Mouse (Mus musculus): Measurements from ENCODE around the gene Gm20388. TPM values are rescaled to one million over a fixed set of nuclear protein-coding genes. Genes with fewer than 3 reads are reported as not detected.

Gene Gm20388
- polyA plus RNA-seq, 2 experiments: 8.5 TPM; not detected in 1

DNA sequence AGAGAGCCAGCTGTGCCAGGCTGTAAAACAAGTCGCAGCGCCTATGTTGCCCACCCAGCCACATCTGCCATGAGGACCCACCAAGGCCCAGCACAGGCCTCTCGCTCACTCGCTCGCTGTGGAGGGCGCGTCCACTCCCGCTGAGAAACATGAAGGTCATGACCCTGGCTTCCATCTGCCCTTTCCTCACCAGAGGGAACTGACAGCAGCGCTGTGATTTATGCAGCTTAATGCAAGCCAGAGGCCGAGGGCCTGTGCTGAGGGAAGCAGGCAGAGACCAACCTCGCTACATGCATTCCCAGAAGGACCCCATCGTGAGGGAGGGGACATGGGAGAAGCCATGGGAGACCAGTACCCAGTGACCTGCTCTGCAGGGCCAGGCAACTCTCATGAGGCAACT lies 1029.6 kb downstream of the Gm20388 start:
- DNase-seq (ENCODE audit: low read depth in 3 of 3, low spot score in 3 of 3) (no peak), ATAC-seq (ENCODE audit: insufficient read depth) (no peak)
- no peak overlapping the region for H3K9ac ChIP-seq (replicated peaks)
- no peak overlapping the region for H3K4me2 ChIP-seq (ENCODE audit: low read depth)
- no peak overlapping the region for H3K27ac ChIP-seq
- H3K36me3 ChIP-seq (replicated peaks; ENCODE audit: control insufficient read depth, insufficient read depth, low read depth): no peaks in the 10 kb centered on the region
- H3K4me1 ChIP-seq (replicated peaks; ENCODE audit: control insufficient read depth in 2 of 2, insufficient read depth in 2 of 2, low read length in 1 of 2): no peaks in the 10 kb centered on the region; a peak in 2 of 4 replicates
- no peaks in the 10 kb centered on the region for H3K9me3 ChIP-seq (ENCODE audit: control insufficient read depth, low read length)
- no peaks in the 10 kb centered on the region for H3K27me3 ChIP-seq (ENCODE audit: control insufficient read depth, insufficient read depth, low read length)
- 39% methylated on average over 12 of the region's 12 CpGs for WGBS (ENCODE audit: insufficient replicate concordance)
- TF ChIP-seq EP300 (IDR thresholded peaks at IDR 0.05; ENCODE audit: low read depth) (no peak), CTCF (IDR thresholded peaks at IDR 0.05; ENCODE audit: low read depth) (no peak)
- no peak overlapping the region for H3K4me3 ChIP-seq (ENCODE audit: insufficient read depth in 1 of 2, low read depth in 2 of 2, low read length in 2 of 2)

DNA sequence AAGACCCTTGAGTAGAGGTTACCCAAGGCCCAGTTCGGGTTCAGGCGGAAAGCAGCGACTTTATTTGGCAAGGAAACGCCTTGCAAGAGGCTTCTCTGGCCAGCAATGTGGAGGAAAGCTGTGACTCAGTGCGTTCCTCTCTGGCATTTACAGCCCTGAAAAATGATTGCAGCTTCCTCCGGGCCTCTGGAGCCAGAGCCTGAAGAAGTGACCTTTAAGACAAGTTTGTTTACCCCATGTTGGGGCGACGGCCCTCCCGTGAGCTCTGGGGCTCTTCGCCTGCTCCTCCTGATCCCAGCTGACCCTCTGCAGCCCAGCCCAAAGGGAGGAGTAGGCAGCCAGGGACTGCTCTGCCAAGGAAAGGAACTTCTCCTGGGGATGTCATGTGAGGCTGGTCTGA lies 1036.6 kb downstream of the Gm20388 start:
- DNase-seq (ENCODE audit: low read depth in 3 of 3, low spot score in 3 of 3): no peak
- H3K27ac ChIP-seq: no peak overlapping the region

DNA sequence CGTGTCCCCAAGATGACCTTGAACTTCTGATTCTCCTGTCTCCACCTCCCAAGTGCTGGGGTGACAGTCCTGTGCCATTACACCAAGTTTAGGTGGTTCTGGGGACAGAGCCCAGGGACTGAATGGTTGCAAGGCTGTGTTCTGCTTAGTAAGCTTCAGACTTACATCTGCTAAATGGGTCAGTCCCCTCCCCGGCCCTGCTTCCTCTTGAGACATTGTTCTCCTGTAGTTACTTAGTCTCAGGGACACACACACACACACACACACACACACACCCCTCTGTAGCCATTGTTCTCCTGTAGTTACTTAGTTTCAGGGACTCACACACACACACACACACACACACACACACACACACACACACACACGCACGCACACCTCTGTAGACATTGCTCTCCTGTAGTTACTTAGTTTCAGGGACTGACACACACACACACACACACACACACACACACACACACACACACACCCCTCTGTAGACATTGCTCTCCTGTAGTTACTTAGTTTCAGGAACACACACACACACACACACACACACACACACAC lies 1037.5 kb downstream of the Gm20388 start:
- Histone ChIP-seq H3K4me3 (ENCODE audit: insufficient read depth in 1 of 2, low read depth in 2 of 2, low read length in 2 of 2) (no peak overlapping the region), H3K36me3 (replicated peaks; ENCODE audit: control insufficient read depth, insufficient read depth, low read depth) (no peaks in the 10 kb centered on the region), H3K9me3 (ENCODE audit: control insufficient read depth, low read length) (no peaks in the 10 kb centered on the region), H3K27me3 (ENCODE audit: control insufficient read depth, insufficient read depth, low read length) (no peaks in the 10 kb centered on the region), H3K4me2 (ENCODE audit: low read depth) (no peak overlapping the region), H3K27ac (no peak overlapping the region), H3K9ac (replicated peaks) (no peak overlapping the region), H3K4me1 (replicated peaks; ENCODE audit: control insufficient read depth in 2 of 2, insufficient read depth in 2 of 2, low read length in 1 of 2) (peaks cover 0 to 5% of the 10 kb centered on the region in 2 experiments; a peak in 1 of 4 replicates)
- DNase-seq (ENCODE audit: low read depth in 3 of 3, low spot score in 3 of 3) (no peak), ATAC-seq (ENCODE audit: insufficient read depth) (no peak)
- TF ChIP-seq CTCF (IDR thresholded peaks at IDR 0.05; ENCODE audit: low read depth): no peak
- TF ChIP-seq EP300 (IDR thresholded peaks at IDR 0.05; ENCODE audit: low read depth): no peak
- WGBS (ENCODE audit: insufficient replicate concordance): 49% methylated on average over 4 of the region's 4 CpGs

More for the DNA sequence above, 1036.6 kb downstream of the Gm20388 start:
- 29% methylated on average over 10 of the region's 10 CpGs for WGBS (ENCODE audit: insufficient replicate concordance)
- peaks cover 0 to 5% of the 10 kb centered on the region in 2 experiments; a peak in 1 of 4 replicates for H3K4me1 ChIP-seq (replicated peaks; ENCODE audit: control insufficient read depth in 2 of 2, insufficient read depth in 2 of 2, low read length in 1 of 2)
- no peak overlapping the region for H3K4me2 ChIP-seq (ENCODE audit: low read depth)
- no peak for TF ChIP-seq CTCF (IDR thresholded peaks at IDR 0.05; ENCODE audit: low read depth)
- no peak for TF ChIP-seq EP300 (IDR thresholded peaks at IDR 0.05; ENCODE audit: low read depth)
- H3K9me3 ChIP-seq (ENCODE audit: control insufficient read depth, low read length): no peaks in the 10 kb centered on the region
- no peak overlapping the region for H3K9ac ChIP-seq (replicated peaks)
- no peak overlapping the region for H3K4me3 ChIP-seq (ENCODE audit: insufficient read depth in 1 of 2, low read depth in 2 of 2, low read length in 2 of 2)
- no peaks in the 10 kb centered on the region for H3K36me3 ChIP-seq (replicated peaks; ENCODE audit: control insufficient read depth, insufficient read depth, low read depth)
- H3K27me3 ChIP-seq (ENCODE audit: control insufficient read depth, insufficient read depth, low read length): no peaks in the 10 kb centered on the region
- ATAC-seq (ENCODE audit: insufficient read depth): no peak

DNA sequence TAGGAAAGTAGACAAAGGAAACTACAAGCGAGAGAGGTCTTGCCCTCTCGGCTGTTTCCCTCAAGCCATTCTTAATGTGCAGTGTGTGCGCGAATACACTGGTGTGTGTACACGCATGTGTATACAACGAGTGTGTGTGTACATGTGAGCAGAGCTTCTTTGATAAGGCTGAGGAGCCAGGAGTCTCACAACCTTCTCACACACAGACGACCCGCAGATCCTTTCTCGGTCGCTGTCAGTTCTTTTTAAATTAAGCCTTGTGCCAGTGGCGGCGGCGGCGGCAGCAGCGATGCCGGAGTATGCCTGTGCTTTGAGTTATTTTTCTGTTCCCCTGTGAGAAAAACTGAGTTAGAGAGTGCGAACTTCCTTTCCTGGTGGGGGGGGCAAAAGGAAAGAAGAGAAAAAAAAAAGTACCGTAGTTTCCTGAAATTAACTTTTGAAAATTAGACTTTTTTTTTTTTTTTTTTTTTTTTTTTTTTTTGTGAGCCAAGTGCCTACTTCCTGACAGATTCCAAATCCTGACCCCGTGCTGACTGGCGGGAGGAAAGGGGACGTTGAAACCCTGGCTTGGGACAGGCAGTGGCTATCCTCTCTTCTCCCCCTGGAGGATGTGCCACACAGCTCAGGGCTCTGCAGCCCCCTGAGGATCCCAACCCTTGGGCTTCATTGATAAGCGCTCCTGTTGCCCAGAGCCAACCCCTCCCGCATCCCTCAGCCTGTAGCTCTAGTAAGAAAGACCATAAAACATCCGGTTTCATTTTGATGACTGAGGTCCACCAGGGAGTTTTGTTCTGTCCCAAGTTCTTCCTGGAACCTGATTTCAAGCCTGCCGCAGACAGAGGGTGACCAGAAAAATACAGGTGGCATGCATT lies 1038.2 kb downstream of the Gm20388 start:
- peaks cover 0 to 5% of the 10 kb centered on the region in 2 experiments; a peak in 1 of 4 replicates for H3K4me1 ChIP-seq (replicated peaks; ENCODE audit: control insufficient read depth in 2 of 2, insufficient read depth in 2 of 2, low read length in 1 of 2)
- DNase-seq (ENCODE audit: low read depth in 3 of 3, low spot score in 3 of 3) (no peak), ATAC-seq (ENCODE audit: insufficient read depth) (no peak)
- no peaks in the 10 kb centered on the region for H3K9me3 ChIP-seq (ENCODE audit: control insufficient read depth, low read length)
- no peak for TF ChIP-seq EP300 (IDR thresholded peaks at IDR 0.05; ENCODE audit: low read depth)
- no peak for TF ChIP-seq CTCF (IDR thresholded peaks at IDR 0.05; ENCODE audit: low read depth)
- no peak overlapping the region for H3K4me2 ChIP-seq (ENCODE audit: low read depth)
- H3K36me3 ChIP-seq (replicated peaks; ENCODE audit: control insufficient read depth, insufficient read depth, low read depth): no peaks in the 10 kb centered on the region
- H3K27ac ChIP-seq: no peak overlapping the region
- no peak overlapping the region for H3K9ac ChIP-seq (replicated peaks)
- H3K27me3 ChIP-seq (ENCODE audit: control insufficient read depth, insufficient read depth, low read length): no peaks in the 10 kb centered on the region
- no peak overlapping the region for H3K4me3 ChIP-seq (ENCODE audit: insufficient read depth in 1 of 2, low read depth in 2 of 2, low read length in 2 of 2)
- 34% methylated on average over 25 of the region's 25 CpGs for WGBS (ENCODE audit: insufficient replicate concordance)

DNA sequence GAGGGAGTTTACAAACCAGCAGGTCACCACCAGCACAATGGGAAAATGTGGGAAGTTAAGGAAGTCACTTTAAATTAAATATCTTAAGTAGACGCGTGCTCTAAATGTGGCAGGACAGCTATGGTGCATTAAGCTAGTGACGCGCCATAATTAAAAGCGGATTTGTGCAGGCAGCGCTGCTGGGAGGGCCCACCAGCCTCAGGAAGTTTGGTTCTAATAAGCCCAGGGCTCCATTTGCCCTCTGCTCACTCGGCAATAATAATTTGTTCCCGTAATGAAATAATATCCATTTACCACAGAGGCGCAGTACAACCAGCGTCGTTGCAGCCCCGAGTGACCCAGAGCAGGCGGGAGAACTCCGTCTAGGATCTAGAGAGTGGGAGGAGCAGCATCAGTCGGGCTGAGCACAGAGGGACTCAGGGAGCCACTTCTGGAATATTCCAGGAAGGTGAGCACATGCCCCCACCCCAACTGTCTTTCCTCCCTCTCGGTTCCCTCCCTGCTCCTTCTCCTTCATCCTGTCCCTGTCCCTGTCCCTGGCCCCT lies 1040.1 kb downstream of the Gm20388 start:
- H3K4me1 ChIP-seq (replicated peaks; ENCODE audit: control insufficient read depth in 2 of 2, insufficient read depth in 2 of 2, low read length in 1 of 2): peaks cover 0 to 5% of the 10 kb centered on the region in 2 experiments; a peak in 1 of 4 replicates
- H3K9ac ChIP-seq (replicated peaks): no peak overlapping the region
- TF ChIP-seq CTCF (IDR thresholded peaks at IDR 0.05; ENCODE audit: low read depth) (no peak), EP300 (IDR thresholded peaks at IDR 0.05; ENCODE audit: low read depth) (no peak)
- 60% methylated on average over 16 of the region's 16 CpGs for WGBS (ENCODE audit: insufficient replicate concordance)
- no peak overlapping the region for H3K4me2 ChIP-seq (ENCODE audit: low read depth)
- no peaks in the 10 kb centered on the region for H3K36me3 ChIP-seq (replicated peaks; ENCODE audit: control insufficient read depth, insufficient read depth, low read depth)
- no peaks in the 10 kb centered on the region for H3K9me3 ChIP-seq (ENCODE audit: control insufficient read depth, low read length)
- no peak overlapping the region for H3K27ac ChIP-seq
- ATAC-seq (ENCODE audit: insufficient read depth): no peak
- H3K27me3 ChIP-seq (ENCODE audit: control insufficient read depth, insufficient read depth, low read length): no peaks in the 10 kb centered on the region
- no peak for DNase-seq (ENCODE audit: low read depth in 3 of 3, low spot score in 3 of 3)
- no peak overlapping the region for H3K4me3 ChIP-seq (ENCODE audit: insufficient read depth in 1 of 2, low read depth in 2 of 2, low read length in 2 of 2)

Measured in liver, embryonic 14.5 days (tissue).